Mouse (Mus musculus) heart, embryonic 12.5 days (tissue): ENCODE measurements around the gene Bscl2. TPM values are rescaled to one million over a fixed set of nuclear protein-coding genes. Genes with fewer than 3 reads are reported as not detected.

Source experiments
- ATAC-seq: fragments of 200-750 bp; cut with Nextera tagmentation; 2 replicates; pipeline ENCODE4 v1.8.0; 2017; ENCODE audit warnings: moderate TSS enrichment, moderate library complexity; ENCODE audit not compliant: insufficient number of reproducible peaks, low FRiP score
- H3K27ac ChIP-seq: fragments of 300-500 bp; sonication (generic); 2 replicates; pipeline ENCODE4 v1.5.1; 2016; ENCODE audit warnings: mild to moderate bottlenecking, moderate library complexity; ENCODE audit not compliant: poor library complexity, severe bottlenecking
- H3K27me3 ChIP-seq: fragments of 300-500 bp; sonication (generic); replicated peaks from 2 replicates; pipeline ENCODE4 v1.6.1; 2016; ENCODE audit warnings: mild to moderate bottlenecking, moderate library complexity
- H3K36me3 ChIP-seq: fragments of 300-500 bp; sonication (generic); 2 replicates; pipeline ENCODE4 v1.6.1; 2016; ENCODE audit warnings: mild to moderate bottlenecking, moderate library complexity
- H3K4me1 ChIP-seq: fragments of 300-500 bp; sonication (generic); replicated peaks from 2 replicates; pipeline ENCODE4 v1.6.1; 2016; ENCODE audit warnings: mild to moderate bottlenecking
- H3K4me2 ChIP-seq: fragments of 300-500 bp; sonication (generic); 2 replicates; pipeline ENCODE4 v1.6.1; 2016; ENCODE audit warnings: mild to moderate bottlenecking, moderate library complexity
- H3K4me3 ChIP-seq: fragments of 300-500 bp; sonication (generic); 2 replicates; pipeline ENCODE4 v1.5.1; 2016; ENCODE audit warnings: mild to moderate bottlenecking
- H3K9ac ChIP-seq: fragments of 300-500 bp; sonication (generic); 2 replicates; pipeline ENCODE4 v1.6.1; 2016; ENCODE audit warnings: mild to moderate bottlenecking, moderate library complexity
- H3K9me3 ChIP-seq: fragments of 300-500 bp; sonication (generic); replicated peaks from 2 replicates; pipeline ENCODE4 v1.6.1; 2016; ENCODE audit warnings: mild to moderate bottlenecking, moderate library complexity
- WGBS: fragments of 180-500 bp; shearing (Covaris S2); methylation state at CpG from one replicate; pipeline ENCODE4 v1.1.7; 2016; 5-methylcytosine and 5-hydroxymethylcytosine counted together
- polyA plus RNA-seq: library from polyadenylated mRNA; unstranded; fragments of >200 nt; fragmentation: Nextera tagmentation; extraction: Ambion mirVana; gene quantifications from 2 replicates; pipeline ENCODE4 v1.2.1, GENCODE M21; 2016

Gene Bscl2
- polyA plus RNA-seq, result 41.0 and 41.1 TPM in 2 replicates

DNA sequence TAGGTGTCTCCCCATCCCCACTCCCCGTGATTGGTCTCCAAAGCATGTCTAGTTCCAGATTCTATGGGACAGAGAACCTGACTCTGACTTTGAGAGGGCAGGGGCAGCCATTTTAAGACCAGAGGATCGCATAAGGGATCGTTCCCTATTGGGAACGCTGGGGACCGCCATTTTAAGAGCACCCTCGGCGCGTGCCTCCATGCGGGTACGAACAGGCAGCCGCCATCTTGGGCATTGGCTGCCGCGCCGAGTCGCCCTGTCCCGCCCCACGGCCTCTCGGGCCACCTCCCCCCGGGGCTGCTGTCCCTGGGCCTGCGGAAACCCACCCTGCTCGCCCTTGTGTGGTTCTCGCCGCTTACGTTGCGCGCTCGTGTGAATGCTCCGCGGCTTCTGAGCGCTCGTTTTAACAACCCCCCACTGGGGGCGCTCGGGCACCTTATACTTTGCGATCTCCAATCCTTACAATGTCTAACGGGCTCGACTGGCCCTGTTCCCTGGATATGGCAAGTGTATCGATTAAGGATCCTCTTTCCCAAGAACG, at the start of gene Bscl2:
TSS of gene Bscl2 (plus strand) at position 217 of the 541 bp plus-strand sequence.
- peaks cover 26% of the 10 kb centered on the region for H3K36me3 ChIP-seq
- H3K4me2 ChIP-seq, result peak within 1 kb of the TSS; percentile 72
- H3K27ac ChIP-seq, result peak within 1 kb of the TSS; percentile 94
- peak; percentile 70 for ATAC-seq
- H3K9ac ChIP-seq, result peak within 1 kb of the TSS; percentile 67
- H3K9me3 ChIP-seq, result no peaks in the 10 kb centered on the region
- H3K27me3 ChIP-seq, result no peaks in the 10 kb centered on the region
- WGBS, result 2% methylated on average over 38 of the region's 38 CpGs
- peak within 1 kb of the TSS; percentile 60 for H3K4me3 ChIP-seq
- peaks cover 30% of the 10 kb centered on the region for H3K4me1 ChIP-seq

GRCm38 (mm10) chr19:8788521-8788920, 48.7 kb upstream of the Bscl2 start:
- no peak overlapping the region for H3K9ac ChIP-seq
- WGBS, result 32% methylated on average over 3 of the region's 3 CpGs
- no peak for ATAC-seq

DNA sequence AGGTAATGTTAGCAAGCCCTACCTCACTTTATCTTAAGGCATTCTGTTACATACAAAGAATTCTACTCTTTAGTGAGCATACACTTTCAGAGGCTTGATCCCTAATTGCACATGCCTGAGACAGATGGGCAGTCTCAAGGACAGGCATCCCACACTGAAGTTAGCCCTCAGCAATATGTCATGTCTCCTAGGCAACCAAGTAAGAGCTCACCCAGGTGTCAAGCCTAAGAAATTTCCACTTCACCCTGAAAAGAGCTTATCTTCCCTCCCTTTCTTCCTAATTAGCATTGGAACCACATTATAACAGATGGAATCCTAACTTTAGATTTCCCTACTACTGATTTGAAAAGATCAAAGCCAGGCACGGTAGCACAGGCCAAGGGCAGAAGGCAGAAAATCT, 48.1 kb upstream of the Bscl2 start:
- H3K4me2 ChIP-seq, result no peak overlapping the region
- no peak overlapping the region for H3K9ac ChIP-seq
- no peak for ATAC-seq
- H3K36me3 ChIP-seq, result peaks cover 30% of the 10 kb centered on the region
- H3K9me3 ChIP-seq, result no peaks in the 10 kb centered on the region
- H3K27ac ChIP-seq, result no peak overlapping the region
- no peak overlapping the region for H3K4me3 ChIP-seq
- no peaks in the 10 kb centered on the region for H3K27me3 ChIP-seq
- WGBS, result 55% methylated on average over 1 of the region's 1 CpGs
- H3K4me1 ChIP-seq, result peaks cover 9% of the 10 kb centered on the region

More at GRCm38 (mm10) chr19:8788521-8788920, 48.7 kb upstream of the Bscl2 start:
- H3K9me3 ChIP-seq, result no peaks in the 10 kb centered on the region
- H3K36me3 ChIP-seq, result peaks cover 29% of the 10 kb centered on the region
- H3K27me3 ChIP-seq, result no peaks in the 10 kb centered on the region
- H3K27ac ChIP-seq, result no peak overlapping the region
- peaks cover 9% of the 10 kb centered on the region for H3K4me1 ChIP-seq
- H3K4me3 ChIP-seq, result no peak overlapping the region
- no peak overlapping the region for H3K4me2 ChIP-seq

GRCm38 (mm10) chr19:8790171-8790570, 47.1 kb upstream of the Bscl2 start:
- Histone ChIP-seq H3K27me3 (no peaks in the 10 kb centered on the region), H3K36me3 (peaks cover 38% of the 10 kb centered on the region), H3K4me1 (peaks cover 6% of the 10 kb centered on the region), H3K4me2 (no peak overlapping the region), H3K27ac (no peak overlapping the region), H3K9me3 (no peaks in the 10 kb centered on the region), H3K4me3 (no peak overlapping the region), H3K9ac (no peak overlapping the region)
- ATAC-seq, result no peak
- WGBS, result 70% methylated on average over 7 of the region's 7 CpGs

DNA sequence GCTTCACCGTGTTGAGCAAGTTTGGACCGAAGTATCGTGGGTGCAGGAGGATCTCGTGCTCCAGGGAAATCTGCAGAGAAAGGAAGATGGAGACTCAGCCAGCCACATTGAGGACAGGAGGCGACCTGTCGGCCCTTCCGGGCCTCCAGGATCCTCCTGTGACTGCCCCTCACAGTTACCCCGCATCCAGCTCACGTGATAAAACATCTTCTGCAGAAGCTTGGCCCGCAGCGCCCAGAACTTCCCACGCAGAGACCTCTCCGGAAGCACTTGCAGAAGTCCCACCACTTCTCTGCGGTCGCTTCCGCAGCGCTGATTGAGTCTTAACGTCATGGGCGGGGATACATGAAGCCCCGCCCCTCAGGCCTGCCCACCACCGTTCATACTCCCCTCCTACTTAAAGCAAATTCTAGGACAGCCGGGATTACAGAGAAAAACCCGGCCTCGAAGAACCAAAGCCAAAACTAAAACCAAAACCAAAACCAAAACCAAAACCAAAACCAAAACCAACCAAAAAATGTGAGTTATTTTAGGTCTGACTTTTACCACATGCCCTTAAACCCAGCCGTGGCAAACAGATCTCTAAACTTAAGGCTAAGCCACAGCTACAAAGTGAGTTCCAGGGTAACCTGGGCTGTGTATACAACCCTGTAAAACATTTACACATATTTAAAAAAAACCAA, 38.9 kb upstream of the Bscl2 start, which contains the start of gene Polr2g:
TSS of gene Polr2g (minus strand) at position 314 of the 683 bp plus-strand sequence.
- no peaks in the 10 kb centered on the region for H3K27me3 ChIP-seq
- peak within 1 kb of the TSS; percentile 69 for H3K27ac ChIP-seq
- H3K9me3 ChIP-seq, result no peaks in the 10 kb centered on the region
- peaks cover 28% of the 10 kb centered on the region for H3K36me3 ChIP-seq
- H3K4me1 ChIP-seq, result peaks cover 14% of the 10 kb centered on the region
- peak within 1 kb of the TSS; percentile 89 for H3K9ac ChIP-seq
- ATAC-seq, result peak; percentile 84
- WGBS, result 1% methylated on average over 25 of the region's 25 CpGs
- H3K4me3 ChIP-seq, result peak within 1 kb of the TSS; percentile 82
- H3K4me2 ChIP-seq, result peak within 1 kb of the TSS; percentile 85

DNA sequence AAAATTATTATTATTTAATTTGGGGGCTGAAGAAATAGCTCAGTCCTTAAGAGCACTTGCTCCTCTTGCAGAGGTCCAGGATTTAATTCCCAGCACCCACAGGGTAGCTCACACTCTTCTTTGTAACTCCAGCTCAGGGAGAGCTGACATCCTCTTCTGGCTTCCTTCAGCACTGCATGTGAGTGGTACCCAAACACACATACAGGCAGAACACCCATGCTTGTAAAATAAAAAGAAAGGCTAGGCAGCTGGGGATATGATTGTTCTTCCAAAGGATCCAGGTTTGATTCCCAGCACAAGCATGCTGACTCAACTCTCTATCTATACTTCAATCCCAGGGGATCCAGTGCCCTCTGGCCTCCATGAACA, 38.3 kb upstream of the Bscl2 start:
- peaks cover 25% of the 10 kb centered on the region for H3K36me3 ChIP-seq
- no peaks in the 10 kb centered on the region for H3K9me3 ChIP-seq
- H3K27me3 ChIP-seq, result no peaks in the 10 kb centered on the region
- H3K9ac ChIP-seq, result no peak overlapping the region
- no peak for ATAC-seq
- no peak overlapping the region for H3K4me3 ChIP-seq
- H3K4me2 ChIP-seq, result peak overlapping the region; percentile 85; the same call in 1 of the 2 replicates
- peaks cover 20% of the 10 kb centered on the region for H3K4me1 ChIP-seq
- no peak overlapping the region for H3K27ac ChIP-seq

GRCm38 (mm10) chr19:8802130-8802821, 35.0 kb upstream of the Bscl2 start, which contains the start of gene Zbtb3:
Zbtb3 (plus strand) TSS chr19:8802555.
- Histone ChIP-seq H3K4me2 (peak within 1 kb of the TSS; percentile 72), H3K36me3 (peaks cover 28% of the 10 kb centered on the region), H3K4me3 (peak within 1 kb of the TSS; percentile 67), H3K9ac (peak within 1 kb of the TSS; percentile 64), H3K27ac (peak within 1 kb of the TSS; percentile 69), H3K4me1 (peaks cover 17% of the 10 kb centered on the region), H3K9me3 (no peaks in the 10 kb centered on the region), H3K27me3 (no peaks in the 10 kb centered on the region)
- peak; percentile 97 for ATAC-seq
- under 1% methylated on average over 29 of the region's 30 CpGs for WGBS

GRCm38 (mm10) chr19:8803204-8803780, 34.0 kb upstream of the Bscl2 start:
- no peak for ATAC-seq
- Histone ChIP-seq H3K4me2 (peak overlapping the region; percentile 72), H3K9ac (no peak overlapping the region), H3K4me1 (peaks cover 12% of the 10 kb centered on the region), H3K9me3 (no peaks in the 10 kb centered on the region), H3K27ac (no peak overlapping the region), H3K4me3 (0 out of 2 replicates have a peak overlapping the region, but pooled peaks have one; percentile 67), H3K36me3 (peaks cover 38% of the 10 kb centered on the region), H3K27me3 (no peaks in the 10 kb centered on the region)
- WGBS, result 85% methylated on average over 9 of the region's 9 CpGs

GRCm38 (mm10) chr19:8803879-8804660, 33.2 kb upstream of the Bscl2 start:
- H3K4me3 ChIP-seq, result no peak overlapping the region
- no peak overlapping the region for H3K4me2 ChIP-seq
- peaks cover 12% of the 10 kb centered on the region for H3K4me1 ChIP-seq
- H3K9me3 ChIP-seq, result no peaks in the 10 kb centered on the region
- H3K27me3 ChIP-seq, result no peaks in the 10 kb centered on the region
- peaks cover 43% of the 10 kb centered on the region for H3K36me3 ChIP-seq
- WGBS, result 86% methylated on average over 11 of the region's 11 CpGs
- ATAC-seq, result no peak
- no peak overlapping the region for H3K27ac ChIP-seq
- H3K9ac ChIP-seq, result no peak overlapping the region

DNA sequence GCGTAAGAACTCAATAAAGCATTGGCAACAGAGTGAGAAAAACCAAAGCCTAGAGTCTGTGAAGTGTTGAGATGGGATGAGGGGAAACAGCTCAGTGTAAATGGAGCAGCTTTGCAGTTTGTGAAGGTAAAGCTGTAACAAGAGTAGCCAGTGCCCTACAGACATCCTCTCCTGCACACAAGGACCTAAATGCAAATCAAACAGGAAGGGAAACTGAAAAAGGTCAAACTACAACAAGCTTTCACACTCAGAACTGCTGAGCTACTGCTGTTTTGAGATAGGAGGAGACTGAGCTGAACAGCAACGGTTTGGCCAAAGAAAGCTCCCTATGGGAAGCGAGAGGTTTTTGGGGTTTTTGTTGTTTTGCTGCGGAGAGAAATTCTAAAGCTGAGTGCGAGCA, 30.5 kb upstream of the Bscl2 start:
- Histone ChIP-seq H3K9me3 (no peaks in the 10 kb centered on the region), H3K27ac (no peak overlapping the region), H3K36me3 (peaks cover 64% of the 10 kb centered on the region), H3K4me1 (peaks cover 12% of the 10 kb centered on the region), H3K9ac (no peak overlapping the region), H3K4me3 (no peak overlapping the region), H3K4me2 (no peak overlapping the region), H3K27me3 (no peaks in the 10 kb centered on the region)
- ATAC-seq, result no peak
- 89% methylated on average over 5 of the region's 5 CpGs for WGBS
